Mouse (Mus musculus): ENCODE data around the gene Nrxn1. TPM values are rescaled to one million over a fixed set of nuclear protein-coding genes. Genes with fewer than 3 reads are reported as not detected.

Gene Nrxn1
- polyA plus RNA-seq, 2 experiments: 6.3 to 12.2 TPM

DNA sequence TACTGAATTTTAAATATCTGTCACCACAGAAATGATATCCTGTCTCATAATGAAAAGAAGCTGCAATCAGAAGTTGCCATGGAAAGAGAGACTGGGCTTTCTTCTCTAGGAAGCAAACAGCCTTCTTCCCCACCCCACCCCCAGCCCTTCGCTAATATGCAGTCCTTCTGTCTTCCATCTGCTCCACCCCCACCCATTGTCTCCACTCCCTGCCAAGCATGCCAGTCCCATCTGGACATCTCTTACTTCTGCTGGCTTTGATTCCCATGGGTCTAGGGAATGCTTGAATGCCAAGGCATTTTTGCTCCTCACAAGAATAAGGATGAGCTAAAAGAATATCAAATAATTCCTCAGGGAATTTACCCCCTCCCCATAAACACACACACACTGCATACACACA lies 1006.0 kb downstream of the Nrxn1 start:
- DNase-seq (ENCODE audit: low spot score): no peak
- WGBS: 42% methylated on average over 1 of the region's 1 CpGs
- no peak for ATAC-seq (ENCODE audit: low FRiP score, low read depth)
- no peak overlapping the region for H3K4me2 ChIP-seq (replicated peaks; ENCODE audit: low read depth, low read length, severe bottlenecking)
- H3K9me3 ChIP-seq (ENCODE audit: control insufficient read depth, low read length): no peaks in the 10 kb centered on the region
- H3K27me3 ChIP-seq (ENCODE audit: control insufficient read depth, insufficient read depth, low read length): no peaks in the 10 kb centered on the region
- H3K9ac ChIP-seq (ENCODE audit: low read depth, low read length, severe bottlenecking): no peak overlapping the region
- no peaks in the 10 kb centered on the region for H3K4me1 ChIP-seq (ENCODE audit: control insufficient read depth, insufficient read depth, low read length)
- H3K4me3 ChIP-seq (replicated peaks; ENCODE audit: low read length): no peak overlapping the region
- no peak for TF ChIP-seq POLR2A (IDR thresholded peaks at IDR 0.05; ENCODE audit: borderline replicate concordance, extremely low read depth, insufficient read depth, insufficient read length)
- no peaks in the 10 kb centered on the region for H3K36me3 ChIP-seq (ENCODE audit: control insufficient read depth, insufficient read depth, low read length)
- no peak overlapping the region for H3K27ac ChIP-seq (replicated peaks; ENCODE audit: low read depth, low read length)

GRCm38 (mm10) chr17:90079003-90079402 lies 1013.9 kb downstream of the Nrxn1 start:
- DNase-seq (ENCODE audit: low spot score) (no peak), ATAC-seq (ENCODE audit: low FRiP score, low read depth) (no peak)
- Histone ChIP-seq H3K4me1 (ENCODE audit: control insufficient read depth, insufficient read depth, low read length) (no peaks in the 10 kb centered on the region), H3K9ac (ENCODE audit: low read depth, low read length, severe bottlenecking) (no peak overlapping the region), H3K4me3 (replicated peaks; ENCODE audit: low read length) (no peak overlapping the region), H3K9me3 (ENCODE audit: control insufficient read depth, low read length) (no peaks in the 10 kb centered on the region), H3K27ac (replicated peaks; ENCODE audit: low read depth, low read length) (no peak overlapping the region), H3K27me3 (ENCODE audit: control insufficient read depth, insufficient read depth, low read length) (no peaks in the 10 kb centered on the region), H3K4me2 (replicated peaks; ENCODE audit: low read depth, low read length, severe bottlenecking) (no peak overlapping the region), H3K36me3 (ENCODE audit: control insufficient read depth, insufficient read depth, low read length) (no peaks in the 10 kb centered on the region)
- TF ChIP-seq POLR2A (IDR thresholded peaks at IDR 0.05; ENCODE audit: borderline replicate concordance, extremely low read depth, insufficient read depth, insufficient read length): no peak
- 59% methylated on average over 6 of the region's 6 CpGs for WGBS

- H3K9ac ChIP-seq (ENCODE audit: low read depth, low read length, severe bottlenecking): no peak overlapping the region
- no peaks in the 10 kb centered on the region for H3K36me3 ChIP-seq (ENCODE audit: control insufficient read depth, insufficient read depth, low read length)
- H3K27ac ChIP-seq (replicated peaks; ENCODE audit: low read depth, low read length): no peak overlapping the region
- ATAC-seq (ENCODE audit: low FRiP score, low read depth): no peak
- no peak overlapping the region for H3K4me2 ChIP-seq (replicated peaks; ENCODE audit: low read depth, low read length, severe bottlenecking)
- no peaks in the 10 kb centered on the region for H3K9me3 ChIP-seq (ENCODE audit: control insufficient read depth, low read length)
- TF ChIP-seq POLR2A (IDR thresholded peaks at IDR 0.05; ENCODE audit: borderline replicate concordance, extremely low read depth, insufficient read depth, insufficient read length): no peak
- WGBS: 21% methylated on average over 3 of the region's 3 CpGs
- H3K4me3 ChIP-seq (replicated peaks; ENCODE audit: low read length): no peak overlapping the region
- no peak for DNase-seq (ENCODE audit: low spot score)
- H3K27me3 ChIP-seq (ENCODE audit: control insufficient read depth, insufficient read depth, low read length): no peaks in the 10 kb centered on the region
- H3K4me1 ChIP-seq (ENCODE audit: control insufficient read depth, insufficient read depth, low read length): no peaks in the 10 kb centered on the region
These were observed 1014.4 kb downstream of the Nrxn1 start for GRCm38 (mm10) chr17:90078488-90078887.

DNA sequence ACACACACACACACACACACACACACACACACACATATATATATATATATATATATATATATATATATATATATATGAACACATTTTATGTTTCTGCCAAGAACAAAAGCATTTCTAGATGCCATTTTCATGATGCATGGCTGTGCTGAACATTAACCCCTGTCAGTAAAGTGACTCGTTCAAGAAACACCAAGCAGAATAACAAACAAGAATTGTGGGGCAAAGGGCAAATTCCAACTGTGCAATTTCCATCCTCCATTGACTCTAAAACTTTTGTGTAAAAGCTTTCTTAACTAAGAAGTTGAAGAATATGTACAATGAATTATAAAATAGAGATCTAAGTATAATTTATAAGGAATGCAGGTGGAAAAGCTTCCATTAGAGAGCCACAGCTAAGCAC lies 1030.0 kb downstream of the Nrxn1 start:
- Histone ChIP-seq H3K27me3 (ENCODE audit: control insufficient read depth, insufficient read depth, low read length) (no peaks in the 10 kb centered on the region), H3K4me2 (replicated peaks; ENCODE audit: low read depth, low read length, severe bottlenecking) (no peak overlapping the region), H3K4me1 (ENCODE audit: control insufficient read depth, insufficient read depth, low read length) (peaks cover 4% of the 10 kb centered on the region; the same call in 1 of the 2 replicates), H3K9ac (ENCODE audit: low read depth, low read length, severe bottlenecking) (no peak overlapping the region), H3K36me3 (ENCODE audit: control insufficient read depth, insufficient read depth, low read length) (no peaks in the 10 kb centered on the region), H3K4me3 (replicated peaks; ENCODE audit: low read length) (no peak overlapping the region), H3K9me3 (ENCODE audit: control insufficient read depth, low read length) (no peaks in the 10 kb centered on the region), H3K27ac (replicated peaks; ENCODE audit: low read depth, low read length) (no peak overlapping the region)
- DNase-seq (ENCODE audit: low spot score) (no peak), ATAC-seq (ENCODE audit: low FRiP score, low read depth) (no peak)
- WGBS: 12% methylated on average over 1 of the region's 1 CpGs
- no peak for TF ChIP-seq POLR2A (IDR thresholded peaks at IDR 0.05; ENCODE audit: borderline replicate concordance, extremely low read depth, insufficient read depth, insufficient read length)

GRCm38 (mm10) chr17:90060872-90061271 lies 1032.0 kb downstream of the Nrxn1 start:
- Histone ChIP-seq H3K27me3 (ENCODE audit: control insufficient read depth, insufficient read depth, low read length) (no peaks in the 10 kb centered on the region), H3K9me3 (ENCODE audit: control insufficient read depth, low read length) (no peaks in the 10 kb centered on the region), H3K36me3 (ENCODE audit: control insufficient read depth, insufficient read depth, low read length) (no peaks in the 10 kb centered on the region), H3K4me2 (replicated peaks; ENCODE audit: low read depth, low read length, severe bottlenecking) (no peak overlapping the region), H3K9ac (ENCODE audit: low read depth, low read length, severe bottlenecking) (no peak overlapping the region), H3K4me1 (ENCODE audit: control insufficient read depth, insufficient read depth, low read length) (peaks cover 4% of the 10 kb centered on the region; the same call in 1 of the 2 replicates), H3K4me3 (replicated peaks; ENCODE audit: low read length) (no peak overlapping the region), H3K27ac (replicated peaks; ENCODE audit: low read depth, low read length) (no peak overlapping the region)
- ATAC-seq (ENCODE audit: low FRiP score, low read depth): no peak
- no peak for DNase-seq (ENCODE audit: low spot score)
- TF ChIP-seq POLR2A (IDR thresholded peaks at IDR 0.05; ENCODE audit: borderline replicate concordance, extremely low read depth, insufficient read depth, insufficient read length): no peak
- WGBS: 31% methylated on average over 5 of the region's 5 CpGs

DNA sequence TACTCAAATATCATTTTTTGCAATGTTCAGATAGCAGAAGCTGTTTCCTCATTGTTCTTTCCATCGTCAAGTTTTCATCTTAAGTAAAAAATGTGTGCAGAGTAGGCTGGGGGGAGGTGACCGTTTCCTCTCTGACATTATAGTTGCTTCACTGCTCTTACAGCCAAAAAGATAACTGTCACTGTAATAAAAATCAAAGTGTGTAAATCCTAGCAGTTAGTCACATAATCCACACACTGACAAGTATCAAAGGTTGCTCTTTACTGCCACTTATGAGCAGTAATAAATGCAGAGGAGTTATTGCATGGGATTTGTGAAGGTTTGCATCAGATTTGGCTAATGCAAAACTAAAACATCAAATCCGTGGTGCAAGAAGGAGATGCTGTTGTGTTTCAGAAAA lies 1032.7 kb downstream of the Nrxn1 start:
- H3K36me3 ChIP-seq (ENCODE audit: control insufficient read depth, insufficient read depth, low read length): no peaks in the 10 kb centered on the region
- H3K9me3 ChIP-seq (ENCODE audit: control insufficient read depth, low read length): no peaks in the 10 kb centered on the region
- H3K4me3 ChIP-seq (replicated peaks; ENCODE audit: low read length): no peak overlapping the region
- H3K4me2 ChIP-seq (replicated peaks; ENCODE audit: low read depth, low read length, severe bottlenecking): no peak overlapping the region
- TF ChIP-seq POLR2A (IDR thresholded peaks at IDR 0.05; ENCODE audit: borderline replicate concordance, extremely low read depth, insufficient read depth, insufficient read length): no peak
- no peaks in the 10 kb centered on the region for H3K27me3 ChIP-seq (ENCODE audit: control insufficient read depth, insufficient read depth, low read length)
- no peak for DNase-seq (ENCODE audit: low spot score)
- peaks cover 4% of the 10 kb centered on the region; the same call in 1 of the 2 replicates for H3K4me1 ChIP-seq (ENCODE audit: control insufficient read depth, insufficient read depth, low read length)
- H3K9ac ChIP-seq (ENCODE audit: low read depth, low read length, severe bottlenecking): no peak overlapping the region
- no peak for ATAC-seq (ENCODE audit: low FRiP score, low read depth)
- WGBS: 25% methylated on average over 3 of the region's 3 CpGs
- no peak overlapping the region for H3K27ac ChIP-seq (replicated peaks; ENCODE audit: low read depth, low read length)
